Mouse (Mus musculus) adrenal gland, postnatal 10 days (tissue): ENCODE measurements at regions not wholly inside any gene's neighbourhood (a gene's known extent, or its start where the extent isn't known, plus 50 kb on each side); places are given as distances from the start of the nearest gene placed in this dataset.
A peak's percentile ranks its signal among the peaks of the same experiment; 100 is the strongest.

Experiments used
- DNase-seq: peaks from one replicate; pipeline ENCODE4 v3.0.0; 2021; ENCODE audit warnings: mixed read lengths

GRCm38 (mm10) chr6:10970587-10971138 lies 936.6 kb downstream of the Ndufa4 start:
- peak; percentile 13 for DNase-seq

GRCm38 (mm10) chr6:10969841-10970536 lies 937.3 kb downstream of the Ndufa4 start:
- DNase-seq = no peak

- DNase-seq = no peak
Observed at GRCm38 (mm10) chr6:10943545-10943944, 963.8 kb downstream of the Ndufa4 start.

DNA sequence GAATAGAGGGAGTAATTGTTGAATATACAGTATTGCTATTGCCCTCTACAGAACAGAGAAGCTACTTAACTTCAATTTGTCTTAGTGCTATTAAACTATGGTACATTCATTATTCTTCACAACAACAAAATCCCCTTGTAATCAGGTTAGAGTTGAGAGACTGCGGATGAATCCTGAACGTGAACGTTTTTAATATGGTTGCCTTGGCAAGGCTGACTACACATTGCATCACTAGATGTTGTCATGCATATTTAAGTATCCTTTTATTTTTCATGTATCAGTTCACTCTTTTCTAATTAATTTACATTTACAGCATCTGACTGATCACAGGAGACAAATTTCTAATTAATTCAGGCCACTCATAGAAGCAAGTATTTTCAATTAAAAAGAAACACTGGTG lies 965.8 kb downstream of the Ndufa4 start:
- DNase-seq = no peak
